Mouse (Mus musculus): ENCODE measurements around the gene Rprd1b.

Rprd1b gene

GRCm38 (mm10) chr2:158028354-158028863 is at the start of gene Rprd1b, which contains the start of gene Tti1:
TSS of gene Rprd1b (plus strand) at chr2:158028497.
TSS of gene Tti1 (minus strand) at chr2:158028433.
- peak; percentile 91 to 93 for DNase-seq (ENCODE audit: low spot score in 2 of 2)

- DNase-seq (ENCODE audit: low spot score in 2 of 2), result no peak
These were observed 49.1 kb upstream of the Rprd1b start for GRCm38 (mm10) chr2:157979241-157979640.

GRCm38 (mm10) chr2:157982727-157983126 is 45.6 kb upstream of the Rprd1b start:
- no peak for DNase-seq (ENCODE audit: low spot score in 2 of 2)

- DNase-seq (ENCODE audit: low spot score in 2 of 2), result no peak
These were observed 45.0 kb upstream of the Rprd1b start for GRCm38 (mm10) chr2:157983276-157983675.

- DNase-seq (ENCODE audit: low spot score in 2 of 2), result no peak
These were observed 42.7 kb upstream of the Rprd1b start for GRCm38 (mm10) chr2:157985611-157986010.

- DNase-seq (ENCODE audit: low spot score in 2 of 2), result no peak
These were observed 42.1 kb upstream of the Rprd1b start for GRCm38 (mm10) chr2:157986235-157986634.

- DNase-seq (ENCODE audit: low spot score in 2 of 2), result no peak
These were observed 39.7 kb upstream of the Rprd1b start for GRCm38 (mm10) chr2:157988416-157989190.

- no peak for DNase-seq (ENCODE audit: low spot score in 2 of 2)
These were observed 38.4 kb upstream of the Rprd1b start for GRCm38 (mm10) chr2:157989946-157990345.

GRCm38 (mm10) chr2:157991026-157991425 is 37.3 kb upstream of the Rprd1b start:
- no peak for DNase-seq (ENCODE audit: low spot score in 2 of 2)

GRCm38 (mm10) chr2:157992501-157992900 is 35.8 kb upstream of the Rprd1b start:
- DNase-seq (ENCODE audit: low spot score in 2 of 2), result no peak

GRCm38 (mm10) chr2:157998817-157999216 is 29.5 kb upstream of the Rprd1b start:
- DNase-seq (ENCODE audit: low spot score in 2 of 2), result no peak

- DNase-seq (ENCODE audit: low spot score in 2 of 2), result no peak
These were observed 23.7 kb upstream of the Rprd1b start for GRCm38 (mm10) chr2:158004620-158005019.

- no peak for DNase-seq (ENCODE audit: low spot score in 2 of 2)
These were observed 22.7 kb upstream of the Rprd1b start for GRCm38 (mm10) chr2:158005641-158006040.

GRCm38 (mm10) chr2:158009373-158009772 is 18.9 kb upstream of the Rprd1b start:
- DNase-seq (ENCODE audit: low spot score in 2 of 2), result no peak

- no peak for DNase-seq (ENCODE audit: low spot score in 2 of 2)
These were observed 15.7 kb upstream of the Rprd1b start for GRCm38 (mm10) chr2:158012608-158013007.

GRCm38 (mm10) chr2:158017330-158017729 is 11.0 kb upstream of the Rprd1b start:
- no peak for DNase-seq (ENCODE audit: low spot score in 2 of 2)

GRCm38 (mm10) chr2:158027855-158028353 is 393 bp upstream of the Rprd1b start:
- no peak for DNase-seq (ENCODE audit: low spot score in 2 of 2)

GRCm38 (mm10) chr2:158030007-158030406 is 1.7 kb downstream of the Rprd1b start:
- no peak for DNase-seq (ENCODE audit: low spot score in 2 of 2)

GRCm38 (mm10) chr2:158035813-158036212 is 7.5 kb downstream of the Rprd1b start:
- DNase-seq (ENCODE audit: low spot score in 2 of 2), result no peak

GRCm38 (mm10) chr2:158036408-158036807 is 8.1 kb downstream of the Rprd1b start:
- no peak for DNase-seq (ENCODE audit: low spot score in 2 of 2)

- DNase-seq (ENCODE audit: low spot score in 2 of 2), result no peak
These were observed 8.7 kb downstream of the Rprd1b start for GRCm38 (mm10) chr2:158036953-158037352.

- DNase-seq (ENCODE audit: low spot score in 2 of 2), result no peak
These were observed 9.3 kb downstream of the Rprd1b start for GRCm38 (mm10) chr2:158037571-158037970.

GRCm38 (mm10) chr2:158039662-158040061 is 11.4 kb downstream of the Rprd1b start:
- DNase-seq (ENCODE audit: low spot score in 2 of 2), result no peak

All from urinary bladder, postnatal 36 days (tissue).